Mouse (Mus musculus): ENCODE data around the gene Npnt.

DNA sequence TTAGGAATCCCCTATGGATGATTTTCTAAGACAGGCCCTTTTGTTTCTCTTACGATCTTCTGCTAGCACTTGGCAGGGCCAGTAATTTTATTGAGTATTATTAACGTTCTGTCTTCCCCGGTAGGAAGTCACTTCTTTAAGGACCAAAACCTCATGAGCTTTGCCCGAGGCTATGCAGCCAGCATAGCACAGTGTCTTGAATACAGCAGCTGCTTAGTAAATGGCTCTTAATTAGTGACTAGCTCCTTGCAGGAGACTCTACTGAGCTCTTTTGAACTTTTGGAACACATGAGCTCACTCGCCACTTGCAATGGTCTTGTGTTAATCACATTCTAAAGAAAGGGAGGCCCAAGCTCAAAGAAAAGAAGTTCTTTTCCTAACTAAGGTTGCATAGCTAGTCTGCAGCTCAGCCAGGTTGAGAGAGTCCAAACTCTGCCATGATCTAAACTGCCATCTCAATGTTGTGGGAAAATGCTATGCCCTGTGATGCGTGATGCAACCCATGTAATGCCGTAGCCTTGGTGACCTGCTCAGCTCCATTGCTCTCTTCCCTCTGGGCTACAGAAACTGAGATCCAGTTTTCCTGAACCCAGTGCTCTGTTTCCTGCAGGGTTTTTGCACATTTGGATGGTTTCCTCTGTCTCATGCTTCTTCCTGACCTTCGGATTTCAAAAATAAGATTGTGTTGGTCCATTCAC is 42.4 kb downstream of the Npnt start:
- TF ChIP-seq POLR2A (IDR thresholded peaks at IDR 0.05; ENCODE audit: extremely low read depth, insufficient read depth, low read length) (no peak), CTCF (IDR thresholded peaks at IDR 0.05; ENCODE audit: extremely low read depth, insufficient read depth, low read length) (no peak)

Measured in cortical plate, adult 2 months (tissue).